Mouse (Mus musculus) liver, adult 10 weeks (tissue): ENCODE measurements around the gene Sec31a. TPM values are rescaled to one million over a fixed set of nuclear protein-coding genes. Genes with fewer than 3 reads are reported as not detected.

ENCODE experiments used
- polyA plus RNA-seq: library from polyadenylated mRNA; stranded (reverse); fragments of 350-450 nt; fragmentation: Illumina TruSeq; extraction: RNeasy Lipid Tissue Mini Kit (QIAGEN cat#74804); gene quantifications from one replicate; pipeline ENCODE4 v1.2.3, GENCODE M21; 2014; ENCODE audit warnings: low read depth, low replicate concordance

Gene Sec31a
- polyA plus RNA-seq: 123 TPM

DNA sequence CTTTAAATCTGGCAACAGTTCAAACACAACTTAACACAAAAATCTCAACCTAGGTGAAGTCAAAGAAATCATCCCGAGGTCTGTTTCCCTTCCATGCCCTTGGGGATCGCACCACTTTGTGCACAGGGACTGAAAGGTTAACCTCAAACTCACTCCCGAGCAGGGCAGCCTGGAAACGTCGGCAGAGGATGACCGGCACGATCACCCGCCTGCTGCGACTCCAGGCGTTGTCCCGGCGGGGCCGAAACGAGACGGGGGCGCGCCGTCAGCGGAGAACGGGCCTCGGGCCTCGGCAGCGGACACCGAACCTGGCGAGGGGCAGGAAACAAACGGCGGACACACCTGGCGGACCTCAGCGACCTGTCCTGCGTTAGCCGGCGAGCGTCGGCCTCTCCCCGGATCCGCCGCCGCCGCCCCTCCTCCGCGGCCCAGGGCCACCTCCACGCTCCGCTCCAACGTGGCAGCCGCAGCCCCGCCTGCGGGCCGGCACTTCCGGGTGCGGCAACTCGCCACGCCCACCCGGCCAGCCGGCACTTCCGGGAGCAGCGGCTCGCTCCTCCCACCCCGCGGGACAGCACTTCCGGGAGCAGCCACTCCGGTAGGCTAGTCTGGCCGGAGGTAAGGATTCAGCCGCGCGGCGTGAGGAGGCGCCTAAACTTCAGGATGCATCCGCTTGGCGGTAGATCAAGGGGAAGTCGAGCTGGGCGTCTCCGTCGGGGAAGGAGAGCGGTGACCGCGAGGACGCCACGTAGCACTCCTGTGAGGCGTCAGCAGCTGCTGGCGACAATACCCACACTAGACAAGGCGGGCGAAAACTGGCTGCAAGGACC lies at the start of gene Sec31a:
TSS of gene Sec31a (minus strand) at position 474 of the 830 bp plus-strand sequence.

Other genes starting within 250 kb of the Sec31a start
- gene Lin54, start 84.4 kb upstream of the Sec31a start, polyA plus RNA-seq: 9.9 TPM
- 43.6 TPM for gene Cops4, start 102.1 kb upstream of the Sec31a start, polyA plus RNA-seq
- gene Plac8, start 156.0 kb upstream of the Sec31a start, polyA plus RNA-seq: 10.2 TPM